Mouse (Mus musculus): ENCODE measurements at regions not wholly inside any gene's neighbourhood (a gene's known extent, or its start where the extent isn't known, plus 50 kb on each side); places are given as distances from the start of the nearest gene placed in this dataset.

GRCm38 (mm10) chr11:86408686-86409579 lies 51.5 kb upstream of the Med13 start:
- no peak for TF ChIP-seq CTCF (IDR thresholded peaks at IDR 0.05; ENCODE audit: borderline replicate concordance, insufficient read depth, low read length)
- no peak for TF ChIP-seq POLR2A (IDR thresholded peaks at IDR 0.05; ENCODE audit: low read depth, low read length)
